Mouse (Mus musculus): Measurements from ENCODE around the gene Prss36. TPM values are rescaled to one million over a fixed set of nuclear protein-coding genes. Genes with fewer than 3 reads are reported as not detected.

The Prss36 gene
- total and polyA plus RNA-seq, 3 experiments: 1.7 to 5.1 TPM; not detected in 1

DNA sequence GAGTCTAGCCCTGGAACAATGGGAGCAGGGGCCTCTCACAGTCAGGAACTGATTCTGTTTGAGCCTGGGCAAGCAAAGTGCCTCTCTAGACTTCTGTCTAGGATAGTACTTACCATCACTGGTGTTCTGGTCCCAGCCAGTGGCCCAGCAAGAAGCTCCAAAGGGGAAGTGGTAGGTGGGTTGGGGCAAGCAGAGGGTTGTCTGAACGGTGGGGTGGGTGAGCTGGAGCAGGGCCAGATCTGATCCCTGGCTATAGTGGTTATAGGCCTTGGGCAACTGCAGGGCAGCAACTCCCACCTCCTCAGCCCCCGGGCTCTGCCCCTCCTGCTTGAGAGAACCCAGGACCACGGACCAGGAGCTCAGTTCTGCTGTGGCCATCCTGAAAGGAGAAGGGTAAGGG, 57.7 kb downstream of the Prss36 start:
- Histone ChIP-seq H3K27me3 (ENCODE audit: control insufficient read depth in 1 of 2, insufficient read depth in 2 of 2, low read length in 2 of 2) (no peaks in the 10 kb centered on the region), H3K4me1 (ENCODE audit: control insufficient read depth in 1 of 2, insufficient read depth in 2 of 2, low read length in 2 of 2) (peaks cover 10 to 21% of the 10 kb centered on the region in 2 experiments), H3K9ac (ENCODE audit: control insufficient read depth, low read depth, low read length, poor library complexity, severe bottlenecking) (no peak overlapping the region), H3K36me3 (ENCODE audit: control insufficient read depth in 1 of 2, insufficient read depth in 2 of 2, low read length in 2 of 2) (peaks cover 8 to 26% of the 10 kb centered on the region in 2 experiments; a peak in 3 of 4 replicates), H3K79me2 (ENCODE audit: control insufficient read depth, insufficient read depth, low read length, poor library complexity) (peaks cover 10% of the 10 kb centered on the region), H3K4me3 (ENCODE audit: control insufficient read depth in 1 of 2, insufficient read depth in 1 of 2, low read depth in 2 of 2, low read length in 2 of 2) (no peak overlapping the region), H3K9me3 (replicated peaks; ENCODE audit: insufficient read depth, low read length) (no peaks in the 10 kb centered on the region), H3K27ac (ENCODE audit: control insufficient read depth, low read depth, low read length) (no peak overlapping the region)
- TF ChIP-seq ZNF384 (IDR thresholded peaks at IDR 0.05; ENCODE audit: low read depth, low read length) (no peak), NELFE (IDR thresholded peaks at IDR 0.05; ENCODE audit: low read depth, low read length) (no peak), SMC3 (IDR thresholded peaks at IDR 0.05; ENCODE audit: low read depth, low read length) (no peak), UBTF (IDR thresholded peaks at IDR 0.05; ENCODE audit: borderline replicate concordance, insufficient read depth, low read depth, low read length) (no peak), USF2 (IDR thresholded peaks at IDR 0.05; ENCODE audit: borderline replicate concordance in 1 of 2, insufficient read depth in 1 of 2, low read depth in 1 of 2, low read length in 2 of 2) (no peak), TBP (IDR thresholded peaks at IDR 0.05; ENCODE audit: low read depth, low read length) (no peak), GATA1 (IDR thresholded peaks at IDR 0.05; ENCODE audit: low read depth, low read length) (no peak), ELF1 (IDR thresholded peaks at IDR 0.05; ENCODE audit: low read depth, low read length) (no peak), MAZ (IDR thresholded peaks at IDR 0.05; ENCODE audit: low read depth, low read length) (no peak), JUND (IDR thresholded peaks at IDR 0.05; ENCODE audit: low read depth, low read length) (no peak), TAL1 (IDR thresholded peaks at IDR 0.05; ENCODE audit: low read length) (no peak), ETS1 (IDR thresholded peaks at IDR 0.05; ENCODE audit: low read depth, low read length) (no peak), ZC3H11A (IDR thresholded peaks at IDR 0.05; ENCODE audit: low read depth, low read length) (no peak), POLR2AphosphoS2 (IDR thresholded peaks at IDR 0.05; ENCODE audit: low read length) (no peak), MYB (IDR thresholded peaks at IDR 0.05; ENCODE audit: low read depth, low read length) (no peak), CTCF (IDR thresholded peaks at IDR 0.05 in 2 of 3, conservative IDR thresholded peaks at IDR 0.05 in 1 of 3; ENCODE audit: control insufficient read depth in 1 of 3, insufficient read depth in 1 of 3, low read depth in 2 of 3, low read length in 3 of 3, poor library complexity in 1 of 3, severe bottlenecking in 1 of 3) (no peak), BHLHE40 (IDR thresholded peaks at IDR 0.05; ENCODE audit: borderline replicate concordance, low read depth, low read length) (no peak), TCF12 (IDR thresholded peaks at IDR 0.05; ENCODE audit: low read depth, low read length) (no peak)
- DNase-seq (ENCODE audit: low read depth, low spot score): peak; percentile 44

DNA sequence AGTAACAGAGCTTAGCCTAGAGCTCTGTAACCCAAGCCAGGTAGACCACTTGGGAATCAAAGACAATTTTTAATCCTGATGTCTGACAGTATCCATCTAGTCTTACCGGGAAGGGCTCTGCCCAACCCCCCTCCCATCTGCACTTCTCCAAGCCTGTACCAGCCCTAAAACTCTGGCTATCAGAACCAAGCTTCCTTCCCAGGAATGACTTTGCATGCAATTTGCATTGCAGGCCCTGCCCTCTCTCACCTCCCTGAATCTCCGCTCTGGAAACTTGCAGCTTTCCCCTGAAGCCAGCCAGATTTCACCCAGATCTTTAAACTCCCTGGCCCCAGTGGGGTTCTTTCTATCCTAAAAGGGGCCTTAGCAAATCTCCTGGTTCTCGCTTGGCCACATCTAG, 58.7 kb downstream of the Prss36 start:
- H3K36me3 ChIP-seq (ENCODE audit: control insufficient read depth in 1 of 2, insufficient read depth in 2 of 2, low read length in 2 of 2): peaks cover 13 to 32% of the 10 kb centered on the region in 2 experiments; a peak in 3 of 4 replicates
- peaks cover 14% of the 10 kb centered on the region for H3K79me2 ChIP-seq (ENCODE audit: control insufficient read depth, insufficient read depth, low read length, poor library complexity)
- no peak for DNase-seq (ENCODE audit: low read depth, low spot score)
- no peak overlapping the region for H3K4me3 ChIP-seq (ENCODE audit: control insufficient read depth in 1 of 2, insufficient read depth in 1 of 2, low read depth in 2 of 2, low read length in 2 of 2)
- H3K9me3 ChIP-seq (replicated peaks; ENCODE audit: insufficient read depth, low read length): no peaks in the 10 kb centered on the region
- H3K4me1 ChIP-seq (ENCODE audit: control insufficient read depth in 1 of 2, insufficient read depth in 2 of 2, low read length in 2 of 2): peaks cover 16 to 29% of the 10 kb centered on the region in 2 experiments
- TF ChIP-seq RAD21 (IDR thresholded peaks at IDR 0.05; ENCODE audit: low read depth, low read length) (no peak), ETS1 (IDR thresholded peaks at IDR 0.05; ENCODE audit: low read depth, low read length) (no peak), POLR2A (IDR thresholded peaks at IDR 0.05; ENCODE audit: control insufficient read depth in 1 of 2, insufficient read depth in 1 of 2, low read depth in 1 of 2, low read length in 2 of 2, poor library complexity in 1 of 2) (no peak), RCOR1 (IDR thresholded peaks at IDR 0.05; ENCODE audit: low read depth, low read length) (no peak), NELFE (IDR thresholded peaks at IDR 0.05; ENCODE audit: low read depth, low read length) (no peak), ZNF384 (IDR thresholded peaks at IDR 0.05; ENCODE audit: low read depth, low read length) (no peak), MYB (IDR thresholded peaks at IDR 0.05; ENCODE audit: low read depth, low read length) (no peak), SIN3A (IDR thresholded peaks at IDR 0.05; ENCODE audit: low read length) (no peak)
- no peak overlapping the region for H3K27ac ChIP-seq (ENCODE audit: control insufficient read depth, low read depth, low read length)
- no peaks in the 10 kb centered on the region for H3K27me3 ChIP-seq (ENCODE audit: control insufficient read depth in 1 of 2, insufficient read depth in 2 of 2, low read length in 2 of 2)
- H3K9ac ChIP-seq (ENCODE audit: control insufficient read depth, low read depth, low read length, poor library complexity, severe bottlenecking): no peak overlapping the region

Measured in MEL (cell line).